Mouse (Mus musculus): ENCODE measurements around the gene Higd1a.

Higd1a gene

GRCm38 (mm10) chr9:121880840-121881239 lies 22.7 kb upstream of the Higd1a start:
- peak; percentile 83 for DNase-seq (ENCODE audit: low read depth, low spot score)

GRCm38 (mm10) chr9:121877052-121877740 lies 19.0 kb upstream of the Higd1a start:
- no peak for DNase-seq (ENCODE audit: low read depth, low spot score)

GRCm38 (mm10) chr9:121873578-121873977 lies 15.4 kb upstream of the Higd1a start:
- no peak for DNase-seq (ENCODE audit: low read depth, low spot score)

GRCm38 (mm10) chr9:121872062-121872683 lies 14.0 kb upstream of the Higd1a start:
- no peak for DNase-seq (ENCODE audit: low read depth, low spot score)

- DNase-seq (ENCODE audit: low read depth, low spot score): no peak
These were observed 11.9 kb upstream of the Higd1a start for GRCm38 (mm10) chr9:121869973-121870515.

GRCm38 (mm10) chr9:121869432-121869831 lies 11.3 kb upstream of the Higd1a start:
- DNase-seq (ENCODE audit: low read depth, low spot score): no peak

- no peak for DNase-seq (ENCODE audit: low read depth, low spot score)
These were observed 10.1 kb upstream of the Higd1a start for GRCm38 (mm10) chr9:121868236-121868635.

- DNase-seq (ENCODE audit: low read depth, low spot score): no peak
These were observed 9.5 kb upstream of the Higd1a start for GRCm38 (mm10) chr9:121867632-121868031.

- DNase-seq (ENCODE audit: low read depth, low spot score): no peak
These were observed 7.4 kb upstream of the Higd1a start for GRCm38 (mm10) chr9:121865425-121866008.

- DNase-seq (ENCODE audit: low read depth, low spot score): no peak
These were observed 6.7 kb upstream of the Higd1a start for GRCm38 (mm10) chr9:121864837-121865236.

GRCm38 (mm10) chr9:121860921-121861320 lies 2.8 kb upstream of the Higd1a start:
- DNase-seq (ENCODE audit: low read depth, low spot score): no peak

- DNase-seq (ENCODE audit: low read depth, low spot score): no peak
These were observed 1.2 kb upstream of the Higd1a start for GRCm38 (mm10) chr9:121859345-121859744.

GRCm38 (mm10) chr9:121857474-121858152 lies 549 bp downstream of the Higd1a start:
- DNase-seq (ENCODE audit: low read depth, low spot score): peak; percentile 96

GRCm38 (mm10) chr9:121856649-121857416 lies 1.3 kb downstream of the Higd1a start:
- DNase-seq (ENCODE audit: low read depth, low spot score): peak; percentile 39

GRCm38 (mm10) chr9:121854246-121854645 lies 3.9 kb downstream of the Higd1a start:
- no peak for DNase-seq (ENCODE audit: low read depth, low spot score)

GRCm38 (mm10) chr9:121847842-121848241 lies 10.3 kb downstream of the Higd1a start:
- DNase-seq (ENCODE audit: low read depth, low spot score): no peak

GRCm38 (mm10) chr9:121847138-121847537 lies 11.0 kb downstream of the Higd1a start:
- no peak for DNase-seq (ENCODE audit: low read depth, low spot score)

GRCm38 (mm10) chr9:121846526-121847118 lies 11.5 kb downstream of the Higd1a start:
- no peak for DNase-seq (ENCODE audit: low read depth, low spot score)

- no peak for DNase-seq (ENCODE audit: low read depth, low spot score)
These were observed 15.2 kb downstream of the Higd1a start for GRCm38 (mm10) chr9:121842914-121843313.

- DNase-seq (ENCODE audit: low read depth, low spot score): no peak
These were observed 18.6 kb downstream of the Higd1a start for GRCm38 (mm10) chr9:121839622-121839965.
